Mouse (Mus musculus) CH12.LX (cell line): ENCODE results near the gene Myzap.

ENCODE experiments used
- CTCF ChIP-seq, 2 experiments: IDR thresholded peaks in 1 of 2; conservative IDR thresholded peaks in 1 of 2; 2 replicates each; pipeline ENCODE4 v1.5.1; 2011 to 2012; ENCODE audit warnings: low read depth in 2 of 2, low read length in 2 of 2, improper control_type of control experiment in 1 of 2, inconsistent platforms in 1 of 2, mild to moderate bottlenecking in 1 of 2, moderate library complexity in 1 of 2
- MAFK ChIP-seq: IDR thresholded peaks from 2 replicates; pipeline ENCODE4 v1.6.1; 2011; ENCODE audit warnings: low read length, improper control_type of control experiment; ENCODE audit not compliant: insufficient replicate concordance
- POLR2A ChIP-seq: IDR thresholded peaks from 2 replicates; pipeline ENCODE4 v1.6.1; 2011; ENCODE audit warnings: low read depth, mild to moderate bottlenecking, improper control_type of control experiment, low read length

GRCm38 (mm10) chr9:71515862-71516261, 76.3 kb downstream of the Myzap start:
- TF ChIP-seq POLR2A (no peak), MAFK (no peak), CTCF (conservative IDR thresholded peaks at IDR 0.05 in 1 of 2, IDR thresholded peaks at IDR 0.05 in 1 of 2; ENCODE audit: low read depth in 2 of 2, low read length in 2 of 2) (peak in 1 of 2 experiments; percentile 36; a peak in 2 of 4 replicates)
